Mouse (Mus musculus) cerebellum, adult 11-12 months (tissue): ENCODE data around the gene Tmem30c.

Source experiments
- DNase-seq: peaks from one replicate; pipeline ENCODE4 v3.0.0; 2022

Tmem30c gene

GRCm38 (mm10) chr16:57292765-57293164 lies at the start of gene Tmem30c:
Gene Tmem30c (minus strand): TSS chr16:57292865.
- no peak for DNase-seq

GRCm38 (mm10) chr16:57340613-57340898 lies 47.9 kb upstream of the Tmem30c start:
- no peak for DNase-seq

- DNase-seq = no peak
Observed at GRCm38 (mm10) chr16:57339765-57340612, 47.3 kb upstream of the Tmem30c start.

GRCm38 (mm10) chr16:57336770-57337423 lies 44.2 kb upstream of the Tmem30c start:
- no peak for DNase-seq

GRCm38 (mm10) chr16:57332301-57332700 lies 39.6 kb upstream of the Tmem30c start:
- no peak for DNase-seq

- DNase-seq = no peak
Observed at GRCm38 (mm10) chr16:57330111-57330510, 37.4 kb upstream of the Tmem30c start.

- no peak for DNase-seq
Observed at GRCm38 (mm10) chr16:57329028-57329427, 36.4 kb upstream of the Tmem30c start.

- no peak for DNase-seq
Observed at GRCm38 (mm10) chr16:57326996-57327395, 34.3 kb upstream of the Tmem30c start.

- DNase-seq = no peak
Observed at GRCm38 (mm10) chr16:57319284-57320124, 26.8 kb upstream of the Tmem30c start.

GRCm38 (mm10) chr16:57318637-57319125 lies 26.0 kb upstream of the Tmem30c start:
- no peak for DNase-seq

GRCm38 (mm10) chr16:57317882-57318636 lies 25.4 kb upstream of the Tmem30c start:
- DNase-seq = no peak

GRCm38 (mm10) chr16:57317127-57317526 lies 24.5 kb upstream of the Tmem30c start:
- DNase-seq = no peak

- no peak for DNase-seq
Observed at GRCm38 (mm10) chr16:57315026-57315425, 22.4 kb upstream of the Tmem30c start.

GRCm38 (mm10) chr16:57314236-57314635 lies 21.6 kb upstream of the Tmem30c start:
- DNase-seq = no peak

- no peak for DNase-seq
Observed at GRCm38 (mm10) chr16:57313487-57313886, 20.8 kb upstream of the Tmem30c start.

GRCm38 (mm10) chr16:57312130-57312529 lies 19.5 kb upstream of the Tmem30c start:
- DNase-seq = no peak

- DNase-seq = no peak
Observed at GRCm38 (mm10) chr16:57305463-57305862, 12.8 kb upstream of the Tmem30c start.

- no peak for DNase-seq
Observed at GRCm38 (mm10) chr16:57303716-57304115, 11.1 kb upstream of the Tmem30c start.

GRCm38 (mm10) chr16:57302792-57303698 lies 10.4 kb upstream of the Tmem30c start:
- no peak for DNase-seq

GRCm38 (mm10) chr16:57301512-57302115 lies 8.9 kb upstream of the Tmem30c start:
- DNase-seq = no peak
